Mouse (Mus musculus): Measurements from ENCODE around the gene Ripor1.
"Not testable (repeated sequence)": the region's sequence is repeated elsewhere in the genome, so short reads cannot be mapped to it uniquely, and the experiment has no call there.

Gene Ripor1

DNA sequence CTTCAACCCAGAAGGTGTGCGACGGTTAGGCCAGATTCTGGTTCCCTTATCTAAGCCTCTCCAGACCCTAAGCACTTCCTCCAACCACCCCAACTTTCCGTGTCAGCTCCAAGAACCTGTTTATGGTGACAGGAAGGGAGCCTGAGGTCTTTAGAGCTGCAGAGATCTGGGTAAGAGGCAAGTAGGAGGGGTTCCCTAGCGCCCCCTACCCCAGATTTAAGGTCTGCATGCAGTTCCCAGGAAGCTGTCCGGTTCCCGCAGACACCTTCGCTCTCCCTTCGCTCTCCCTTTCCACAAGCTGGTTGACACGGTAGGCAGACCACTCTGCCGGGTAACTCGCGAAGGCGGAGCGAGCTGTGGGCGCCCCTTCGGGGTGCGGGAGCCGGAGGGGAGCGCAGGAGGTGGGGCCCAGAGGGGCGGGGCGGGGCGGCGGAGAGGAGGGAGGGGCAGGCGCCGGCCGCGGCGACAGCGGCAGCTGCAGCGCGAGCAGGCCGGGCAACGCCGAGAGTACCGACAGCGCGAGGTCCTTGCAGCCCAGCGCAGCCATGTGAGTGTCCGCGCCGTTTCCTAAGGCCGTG is at the start of gene Ripor1:
Ripor1 (plus strand) TSS at position 452 of the 578 bp plus-strand sequence.
- DNase-seq = peak; percentile 87 to 92

GRCm38 (mm10) chr8:105562863-105563262 is 42.2 kb upstream of the Ripor1 start:
- DNase-seq = no peak

DNA sequence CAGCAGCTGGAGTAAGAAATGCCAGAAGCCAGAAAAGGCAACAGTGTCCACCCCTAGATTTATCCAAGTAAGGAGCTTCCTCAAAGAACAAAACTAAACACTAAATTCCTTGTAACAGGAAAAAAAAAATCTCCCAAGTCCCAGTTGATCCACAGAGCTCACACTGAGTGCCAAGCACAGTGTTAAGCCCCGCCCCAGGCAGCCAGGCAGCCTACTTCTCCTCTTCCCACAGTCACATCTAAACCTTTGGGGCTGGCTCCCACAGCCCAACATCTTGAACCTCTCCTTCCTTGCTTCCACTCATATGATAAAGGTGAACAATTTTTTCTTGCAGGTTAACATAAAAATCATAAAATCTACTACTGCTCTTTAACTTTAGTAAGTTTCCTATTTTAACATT is 41.2 kb upstream of the Ripor1 start:
- DNase-seq = no peak

DNA sequence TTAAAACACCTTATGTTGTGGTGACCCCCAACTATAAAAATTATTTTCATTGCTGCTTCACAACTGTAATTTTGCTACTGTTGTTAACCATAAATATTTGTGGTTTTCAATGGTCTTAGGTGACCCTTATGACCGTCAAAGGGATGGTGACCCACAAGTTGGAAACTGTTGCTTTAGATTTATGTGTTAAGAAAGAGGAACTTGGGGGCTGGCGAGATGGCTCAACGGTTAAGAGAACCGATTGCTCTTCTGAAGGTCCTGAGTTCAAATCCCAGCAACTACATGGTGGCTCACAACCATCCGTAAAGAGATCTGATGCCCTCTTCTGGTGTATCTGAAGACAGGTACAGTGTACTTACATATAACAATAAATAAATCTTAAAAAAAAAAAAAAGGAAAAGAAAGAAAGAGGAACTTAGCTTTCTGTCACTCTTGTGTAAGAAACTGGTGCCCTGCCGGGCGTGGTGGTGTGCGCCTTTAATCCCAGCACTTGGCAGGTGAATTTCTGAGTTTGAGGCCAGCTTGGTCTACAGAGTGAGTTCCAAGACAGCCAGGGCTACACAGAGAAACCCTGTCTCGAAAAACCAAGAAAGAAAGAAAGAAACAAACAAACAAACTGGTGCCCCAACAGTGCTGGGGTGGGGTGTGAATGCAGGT is 40.4 kb upstream of the Ripor1 start:
- peak in 1 of 2 experiments; percentile 12 for DNase-seq

GRCm38 (mm10) chr8:105565401-105565881 is 39.6 kb upstream of the Ripor1 start:
- DNase-seq = no peak

DNA sequence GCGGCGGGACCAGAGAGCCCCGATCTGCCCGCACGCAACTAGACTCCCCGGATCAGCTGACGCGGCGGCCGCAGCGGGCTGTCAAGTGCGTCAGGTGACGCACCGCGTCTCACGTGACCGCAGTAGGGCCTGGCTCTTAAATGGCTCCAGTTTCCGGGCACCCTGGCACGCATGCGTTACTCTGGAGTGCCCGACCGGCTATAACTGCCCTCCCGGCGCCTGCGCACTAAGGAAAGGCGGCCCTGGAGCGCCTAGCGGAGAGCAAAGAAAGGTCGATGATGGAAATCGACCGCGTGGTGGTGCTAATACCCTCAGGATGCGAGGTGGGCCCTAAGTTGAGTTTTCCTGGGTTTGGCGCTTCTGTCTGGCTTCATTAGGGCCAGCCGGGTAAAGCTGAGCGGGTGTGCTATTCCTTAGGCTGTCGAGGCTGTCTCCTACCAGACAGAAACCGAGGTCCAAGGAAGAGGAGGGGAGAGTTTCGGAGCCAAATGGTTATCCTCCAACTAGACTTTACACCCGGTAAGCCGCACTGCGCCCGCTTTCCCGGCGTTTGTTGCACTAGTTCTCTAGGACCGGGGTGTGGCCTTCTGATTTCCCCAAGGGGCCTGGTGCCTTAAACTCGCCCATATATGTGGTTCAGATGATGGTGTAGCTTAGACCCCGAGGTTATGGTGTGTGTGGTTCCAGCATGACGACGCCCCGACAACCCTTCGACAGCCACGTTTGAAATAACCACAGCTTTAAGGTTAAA is 38.9 kb upstream of the Ripor1 start, which contains the start of gene Atp6v0d1:
Atp6v0d1 (minus strand) TSS at position 96 of the 751 bp plus-strand sequence.
- DNase-seq = peak; percentile 99 to 100

- DNase-seq = peak; percentile 41 to 51
These were observed 38.1 kb upstream of the Ripor1 start for GRCm38 (mm10) chr8:105566703-105567595.

GRCm38 (mm10) chr8:105571810-105572209 is 33.2 kb upstream of the Ripor1 start:
- no peak for DNase-seq

- peak; percentile 64 to 75 for DNase-seq
These were observed 31.6 kb upstream of the Ripor1 start for GRCm38 (mm10) chr8:105573427-105573826.

- no peak for DNase-seq
These were observed 30.3 kb upstream of the Ripor1 start for GRCm38 (mm10) chr8:105574741-105575140.

DNA sequence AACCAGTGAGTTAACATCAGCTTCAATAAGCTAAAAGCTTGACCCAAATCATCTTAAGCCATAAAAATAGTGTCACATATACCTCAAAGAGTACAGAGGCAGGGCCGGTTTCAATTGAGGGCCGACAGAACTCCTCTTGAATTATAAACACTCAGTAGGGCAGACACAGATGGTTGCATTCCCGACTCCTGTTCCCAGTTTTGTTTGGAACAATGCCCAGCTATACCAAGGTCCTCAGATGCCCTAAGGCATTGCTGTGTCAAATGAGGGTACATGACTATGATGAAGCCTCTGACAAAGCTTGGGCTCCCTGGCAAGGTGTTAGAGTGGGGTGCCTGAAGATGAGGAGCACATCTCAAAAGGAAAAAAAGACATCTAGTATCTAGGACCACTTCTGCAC is 29.5 kb upstream of the Ripor1 start:
- DNase-seq = no peak

- DNase-seq = no peak
These were observed 25.3 kb upstream of the Ripor1 start for GRCm38 (mm10) chr8:105579719-105580118.

DNA sequence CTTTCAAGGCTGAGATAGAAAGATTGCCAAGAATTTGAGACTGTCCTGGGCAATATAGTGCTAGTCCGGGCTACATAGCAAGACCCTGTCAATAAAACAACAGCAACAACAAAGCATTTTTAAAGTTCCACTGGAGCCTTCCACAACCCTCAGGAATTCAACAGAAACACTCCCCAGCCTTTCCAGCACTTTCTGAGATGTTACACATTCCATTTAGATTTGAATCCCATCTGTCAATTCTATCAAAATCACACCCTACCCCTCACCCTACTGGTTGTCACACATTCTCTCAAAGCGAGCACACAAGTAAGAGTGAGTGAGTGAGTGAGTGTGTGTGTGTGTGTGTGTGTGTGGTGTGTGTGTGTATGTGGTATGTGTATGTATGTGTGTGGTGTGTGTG is 12.6 kb upstream of the Ripor1 start:
- no peak for DNase-seq

DNA sequence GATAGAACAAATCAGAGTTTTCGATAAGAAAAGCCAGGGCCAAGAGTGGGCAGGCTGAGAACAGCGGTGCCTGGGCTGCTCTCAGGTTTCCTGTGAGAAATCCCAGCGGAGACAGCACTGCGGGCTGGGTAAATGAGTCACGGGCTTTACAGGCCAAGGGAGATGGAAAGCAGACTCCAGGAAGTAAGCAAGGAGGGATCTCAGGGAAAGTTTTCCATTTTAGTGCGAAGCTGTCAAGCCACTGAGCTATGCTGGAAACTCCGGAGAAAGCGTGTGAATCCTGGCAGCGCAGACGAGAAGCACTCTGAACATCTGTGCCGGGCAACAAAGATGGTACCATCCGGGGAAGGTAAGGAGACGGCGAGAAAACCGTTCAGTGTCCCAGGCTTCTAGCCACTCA is 11.2 kb upstream of the Ripor1 start:
- peak; percentile 63 to 78 for DNase-seq

DNA sequence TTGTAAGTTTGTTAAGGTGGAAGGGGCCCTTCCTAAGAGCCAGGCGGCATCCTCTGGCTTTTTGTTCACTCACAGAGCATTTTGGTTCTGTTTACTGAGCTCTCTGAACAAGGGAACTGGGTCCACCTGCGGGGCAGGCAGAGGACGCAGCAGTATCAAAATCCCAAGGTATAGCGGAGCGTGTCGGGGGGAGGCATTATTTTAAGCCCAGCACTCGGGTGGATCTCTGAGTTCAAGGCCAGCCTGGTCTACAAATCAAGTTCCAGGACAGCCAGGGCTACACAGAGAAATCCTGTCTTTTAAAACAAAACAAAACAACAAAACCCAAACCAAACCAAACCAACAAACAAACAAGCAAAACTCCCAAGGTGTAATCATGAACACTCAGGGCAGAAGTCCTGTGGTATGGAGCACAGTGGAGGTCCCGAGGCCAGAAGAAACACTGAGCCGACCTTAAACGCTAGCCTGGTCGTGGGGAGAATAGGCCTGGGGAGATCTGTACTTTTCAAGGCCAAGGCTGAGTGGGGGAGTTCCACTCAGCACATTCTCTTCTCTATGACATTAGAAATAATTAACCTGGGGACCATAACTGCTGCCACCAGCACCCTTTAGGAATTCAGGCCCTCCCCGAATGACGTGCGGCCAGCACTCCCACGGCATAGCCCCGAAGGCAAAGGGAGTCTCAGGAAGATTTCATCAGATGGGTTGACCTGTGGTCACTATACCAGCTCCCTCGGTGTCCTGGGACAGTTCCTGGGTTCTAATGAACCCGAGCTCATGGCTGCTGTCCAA is 10.4 kb upstream of the Ripor1 start:
- peak; percentile 67 to 79 for DNase-seq

GRCm38 (mm10) chr8:105596362-105597034 is 8.6 kb upstream of the Ripor1 start:
- peak; percentile 79 to 84 for DNase-seq

- DNase-seq = no peak
These were observed 6.3 kb upstream of the Ripor1 start for GRCm38 (mm10) chr8:105598777-105599176.

- DNase-seq = no peak
These were observed 3.8 kb upstream of the Ripor1 start for GRCm38 (mm10) chr8:105601301-105601700.

DNA sequence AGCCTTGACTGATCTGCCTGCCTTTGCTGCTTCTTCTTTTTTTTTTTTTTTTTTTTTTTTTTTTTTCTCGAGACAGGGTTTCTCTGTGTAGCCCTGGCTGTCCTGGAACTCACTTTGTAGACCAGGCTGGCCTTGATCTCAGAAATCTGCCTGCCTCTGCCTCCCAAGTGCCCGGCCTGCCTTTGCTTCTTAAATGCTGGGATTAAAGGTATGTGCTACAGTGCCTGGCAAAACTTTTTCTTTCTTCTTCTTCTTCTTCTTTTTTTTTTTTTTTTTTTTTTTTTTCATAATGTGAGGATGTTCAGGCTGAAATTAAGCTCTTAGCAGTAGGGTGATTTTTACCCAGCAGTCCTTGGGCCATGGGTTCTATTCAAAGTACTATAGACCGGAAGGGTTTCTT is 2.5 kb upstream of the Ripor1 start:
- not testable (repeated sequence) for DNase-seq

DNA sequence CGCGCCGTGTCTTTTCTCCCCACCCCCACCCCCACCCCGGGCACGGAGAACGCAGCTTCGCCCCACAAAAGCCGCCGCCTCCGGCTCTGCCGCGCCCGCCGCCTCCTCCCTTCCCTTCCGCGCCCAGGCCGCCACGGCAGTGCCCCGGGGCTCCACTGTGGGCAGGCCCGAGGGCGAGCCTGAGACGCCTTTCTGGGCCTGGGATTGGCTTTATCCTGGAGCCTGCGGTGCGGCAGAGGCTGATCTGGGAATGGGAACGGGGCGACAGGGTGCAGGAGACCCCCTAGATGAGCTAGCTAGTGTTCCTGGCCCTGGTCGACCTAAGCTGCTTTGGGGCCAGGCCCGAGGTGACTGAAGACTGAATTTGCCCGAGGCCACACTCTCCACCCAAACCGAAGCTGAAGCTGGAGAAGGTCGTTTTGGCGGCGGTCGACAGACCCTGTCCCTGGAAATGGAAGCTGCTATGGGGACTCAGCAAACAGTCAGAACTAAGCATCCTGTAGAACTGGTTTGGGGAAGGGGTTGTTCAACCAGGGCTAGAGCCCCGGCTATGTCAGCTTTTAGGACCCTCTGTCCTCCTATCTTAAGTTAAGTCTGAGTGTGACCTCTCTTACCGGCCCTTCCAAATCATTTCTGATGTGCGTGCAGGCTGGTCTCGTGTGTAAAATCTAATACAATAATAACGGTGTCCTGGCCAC is 585 bp downstream of the Ripor1 start:
- DNase-seq = peak; percentile 55 to 73

Measured in kidney, postnatal 4 days (tissue).